Mouse (Mus musculus) liver, adult 2 months (tissue): ENCODE measurements at regions not wholly inside any gene's neighbourhood (a gene's known extent, or its start where the extent isn't known, plus 50 kb on each side); places are given as distances from the start of the nearest gene placed in this dataset.

Source experiments
- DNase-seq: peaks from one replicate; pipeline ENCODE4 v3.0.0-alpha.2; 2011; ENCODE audit warnings: low read depth, low spot score; ENCODE audit errors: extremely low read depth
- H3K27ac ChIP-seq: fragments of 200-500 bp; replicated peaks from 2 replicates; pipeline ENCODE4 v1.5.1; 2012; ENCODE audit warnings: low read depth, mild to moderate bottlenecking, control low read depth, inconsistent platforms, low read length; ENCODE audit not compliant: insufficient read depth
- H3K27me3 ChIP-seq: fragments of 200-500 bp; 2 replicates; pipeline ENCODE4 v1.6.1; 2012; ENCODE audit warnings: mild to moderate bottlenecking, moderate library complexity, low read length, inconsistent platforms; ENCODE audit not compliant: control insufficient read depth, insufficient read depth
- H3K36me3 ChIP-seq: fragments of 200-500 bp; 2 replicates; pipeline ENCODE4 v1.6.1; 2012; ENCODE audit warnings: low read length, inconsistent platforms; ENCODE audit not compliant: control insufficient read depth, insufficient read depth
- H3K4me1 ChIP-seq: fragments of 200-500 bp; 2 replicates; pipeline ENCODE4 v1.6.1; 2011; ENCODE audit warnings: low read length; ENCODE audit not compliant: control insufficient read depth, insufficient read depth
- H3K4me3 ChIP-seq: fragments of 200-500 bp; 2 replicates; pipeline ENCODE4 v1.5.1; 2011; ENCODE audit warnings: low read depth, mild to moderate bottlenecking, control low read depth, low read length, moderate library complexity; ENCODE audit not compliant: insufficient read depth
- H3K79me2 ChIP-seq: fragments of 200-500 bp; 2 replicates; pipeline ENCODE4 v1.6.1; 2012; ENCODE audit warnings: inconsistent platforms, mild to moderate bottlenecking, low read length, moderate library complexity; ENCODE audit not compliant: control insufficient read depth, insufficient read depth
- H3K9ac ChIP-seq: fragments of 200-500 bp; 2 replicates; pipeline ENCODE4 v1.6.1; 2012; ENCODE audit warnings: low read depth, mild to moderate bottlenecking, control low read depth, inconsistent platforms, low read length
- CTCF ChIP-seq: fragments of 200-500 bp; IDR thresholded peaks from 2 replicates; pipeline ENCODE4 v1.5.1; 2011; ENCODE audit warnings: low read depth, low read length, control low read depth
- POLR2A ChIP-seq: fragments of 200-500 bp; IDR thresholded peaks from 2 replicates; pipeline ENCODE4 v1.6.1; 2011; ENCODE audit warnings: low read length, control low read depth; ENCODE audit not compliant: insufficient read depth; ENCODE audit errors: extremely low read depth
- WGBS: fragments of 180-500 bp; shearing (Covaris S2); methylation state at CpG from one replicate; pipeline ENCODE4 v1.1.7; 2018; 5-methylcytosine and 5-hydroxymethylcytosine counted together

DNA sequence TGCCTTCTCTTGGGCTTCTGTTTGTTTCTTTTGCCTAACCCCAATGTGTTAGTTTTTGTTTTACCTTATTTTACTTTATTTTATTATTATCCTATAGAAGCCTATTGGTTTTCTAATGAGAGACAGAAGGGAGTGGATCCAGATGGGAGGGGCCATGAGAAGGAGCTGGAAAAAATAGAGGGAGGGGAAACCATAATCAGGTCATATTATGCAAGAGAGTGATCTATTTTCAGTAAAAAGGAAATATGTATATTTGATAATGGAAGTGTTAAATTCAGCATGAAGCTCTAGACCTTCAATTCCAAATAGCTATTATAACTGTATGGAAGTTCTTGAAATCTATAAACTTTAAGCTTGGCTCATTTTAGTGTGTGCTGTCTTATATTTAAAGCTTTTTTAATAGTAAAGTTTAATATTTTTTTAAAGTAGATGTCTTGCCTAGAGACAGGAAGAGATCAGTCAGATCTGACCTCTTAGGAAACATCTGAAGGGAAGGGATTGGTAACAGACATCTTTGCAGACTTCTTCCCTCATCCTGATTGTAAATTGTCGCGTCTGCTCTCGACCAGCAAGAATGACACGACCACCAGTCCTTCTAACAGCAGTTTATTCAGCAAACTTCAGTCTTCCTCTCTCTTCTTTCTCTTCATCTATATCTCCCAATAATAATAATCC lies 87.8 kb upstream of the Supt20 start:
- DNase-seq: no peak
- no peaks in the 10 kb centered on the region for H3K4me1 ChIP-seq
- H3K79me2 ChIP-seq: no peaks in the 10 kb centered on the region
- 71% methylated on average over 4 of the region's 4 CpGs for WGBS
- no peaks in the 10 kb centered on the region for H3K27me3 ChIP-seq
- no peak overlapping the region for H3K9ac ChIP-seq
- no peaks in the 10 kb centered on the region for H3K36me3 ChIP-seq
- no peak overlapping the region for H3K4me3 ChIP-seq
- no peak for TF ChIP-seq POLR2A
- TF ChIP-seq CTCF: no peak
- H3K27ac ChIP-seq: no peak overlapping the region

DNA sequence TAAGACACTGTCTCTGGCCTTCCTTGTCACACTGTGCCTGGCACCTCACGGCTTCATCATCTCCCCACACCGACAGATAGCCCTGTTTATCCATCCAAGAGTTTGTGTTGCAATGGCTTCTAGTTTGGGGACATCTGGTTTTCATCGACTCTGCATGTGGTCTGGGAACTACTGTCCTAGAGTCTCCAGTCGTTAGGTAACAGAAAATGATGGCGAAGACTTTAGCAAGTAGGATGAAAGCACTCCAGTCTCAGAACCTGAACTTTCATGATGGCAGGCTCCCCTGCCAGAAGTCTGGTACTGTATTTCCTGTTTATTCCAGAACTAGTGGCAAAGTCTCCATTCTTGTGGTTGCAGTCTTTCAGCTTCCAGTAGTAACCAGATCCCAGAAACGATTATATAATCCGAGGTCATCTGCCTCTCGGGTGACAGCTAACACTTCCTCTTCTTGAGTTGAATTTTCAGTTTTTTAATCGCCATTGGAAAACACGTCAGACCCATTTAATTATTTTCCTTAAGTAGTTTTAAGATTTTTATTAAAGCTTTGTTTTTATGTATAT lies 81.1 kb upstream of the Supt20 start:
- H3K27me3 ChIP-seq: no peaks in the 10 kb centered on the region
- H3K27ac ChIP-seq: no peak overlapping the region
- no peak for DNase-seq
- no peaks in the 10 kb centered on the region for H3K36me3 ChIP-seq
- no peaks in the 10 kb centered on the region for H3K79me2 ChIP-seq
- H3K9ac ChIP-seq: no peak overlapping the region
- no peak overlapping the region for H3K4me3 ChIP-seq
- no peaks in the 10 kb centered on the region for H3K4me1 ChIP-seq
- WGBS: 72% methylated on average over 10 of the region's 10 CpGs
- no peak for TF ChIP-seq CTCF
- no peak for TF ChIP-seq POLR2A

GRCm38 (mm10) chr3:54613845-54614244 lies 78.8 kb upstream of the Supt20 start:
- H3K27ac ChIP-seq: no peak overlapping the region
- no peak for DNase-seq
- WGBS: 79% methylated on average over 2 of the region's 2 CpGs
- H3K4me3 ChIP-seq: no peak overlapping the region
- H3K79me2 ChIP-seq: no peaks in the 10 kb centered on the region
- no peaks in the 10 kb centered on the region for H3K27me3 ChIP-seq
- no peak for TF ChIP-seq POLR2A
- TF ChIP-seq CTCF: no peak
- H3K4me1 ChIP-seq: no peaks in the 10 kb centered on the region
- H3K9ac ChIP-seq: no peak overlapping the region
- H3K36me3 ChIP-seq: no peaks in the 10 kb centered on the region

DNA sequence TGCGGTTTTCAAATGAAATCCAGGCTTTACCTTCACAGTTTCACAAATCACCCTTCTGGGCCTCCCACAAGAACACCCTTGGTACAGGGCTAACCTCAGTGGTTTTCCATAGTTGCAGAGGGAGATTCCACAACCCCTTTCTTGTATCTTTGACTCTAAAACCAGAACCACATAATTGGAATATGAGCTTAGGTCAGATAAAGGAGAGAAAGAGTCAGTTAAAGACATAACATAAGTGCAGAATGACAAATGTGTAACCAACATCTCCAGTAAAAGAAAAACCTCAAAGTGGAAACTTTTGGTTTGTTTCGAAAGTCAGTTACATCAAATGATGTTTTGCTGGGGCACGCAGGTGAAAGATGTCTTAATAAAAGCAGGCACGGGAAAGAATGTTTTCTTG lies 75.3 kb upstream of the Supt20 start:
- 94% methylated on average over 4 of the region's 4 CpGs for WGBS
- H3K4me3 ChIP-seq: no peak overlapping the region
- no peaks in the 10 kb centered on the region for H3K4me1 ChIP-seq
- DNase-seq: no peak
- no peaks in the 10 kb centered on the region for H3K79me2 ChIP-seq
- H3K9ac ChIP-seq: no peak overlapping the region
- no peak for TF ChIP-seq CTCF
- no peak for TF ChIP-seq POLR2A
- no peak overlapping the region for H3K27ac ChIP-seq
- H3K36me3 ChIP-seq: no peaks in the 10 kb centered on the region
- H3K27me3 ChIP-seq: no peaks in the 10 kb centered on the region

- DNase-seq: no peak
- Histone ChIP-seq H3K79me2 (no peaks in the 10 kb centered on the region), H3K4me3 (no peak overlapping the region), H3K4me1 (no peaks in the 10 kb centered on the region), H3K27me3 (no peaks in the 10 kb centered on the region), H3K9ac (no peak overlapping the region), H3K36me3 (no peaks in the 10 kb centered on the region), H3K27ac (no peak overlapping the region)
- 92% methylated on average over 4 of the region's 4 CpGs for WGBS
- TF ChIP-seq POLR2A (no peak), CTCF (no peak)
Measured at GRCm38 (mm10) chr3:54618286-54618685, 74.3 kb upstream of the Supt20 start.

DNA sequence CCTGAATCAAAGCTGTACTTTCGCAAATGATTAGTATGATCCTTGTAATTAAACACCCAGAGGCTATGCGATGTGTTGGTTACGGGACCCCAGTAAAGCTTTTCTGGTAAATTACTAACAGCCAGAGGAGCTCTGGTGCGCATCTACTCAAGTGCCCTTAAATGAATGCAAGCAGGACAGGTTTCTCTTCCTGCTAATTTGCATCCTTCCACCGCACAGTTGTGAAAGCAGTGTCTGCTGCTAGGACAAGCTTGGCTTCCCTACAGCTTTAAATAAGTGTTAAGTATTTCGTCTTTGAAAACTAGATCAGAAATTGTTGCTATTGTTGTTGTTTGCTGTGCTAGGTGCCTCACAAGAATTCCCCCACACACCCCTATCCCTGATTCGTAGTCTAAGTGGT lies 62.4 kb upstream of the Supt20 start:
- TF ChIP-seq CTCF (no peak), POLR2A (no peak)
- WGBS: 87% methylated on average over 7 of the region's 7 CpGs
- no peak for DNase-seq

More for the DNA sequence above, 62.4 kb upstream of the Supt20 start:
- Histone ChIP-seq H3K4me3 (no peak overlapping the region), H3K79me2 (no peaks in the 10 kb centered on the region), H3K36me3 (no peaks in the 10 kb centered on the region), H3K27ac (no peak overlapping the region), H3K9ac (no peak overlapping the region), H3K27me3 (no peaks in the 10 kb centered on the region), H3K4me1 (no peaks in the 10 kb centered on the region)
